Mouse (Mus musculus) left cerebral cortex, adult 2 months (tissue): ENCODE measurements at regions not wholly inside any gene's neighbourhood (a gene's known extent, or its start where the extent isn't known, plus 50 kb on each side); places are given as distances from the start of the nearest gene placed in this dataset.

Experiments used
- DNase-seq, 2 experiments: peaks; one replicate each; pipeline ENCODE4 v3.0.0; 2021 to 2022; ENCODE audit warnings: low spot score in 2 of 2, mixed read lengths in 1 of 2; ENCODE audit errors: extremely low spot score in 1 of 2
- H3K27ac ChIP-seq: fragments of 200-600 bp; 2 replicates; pipeline ENCODE4 v1.8.1; 2022
- H3K4me3 ChIP-seq: fragments of 200-600 bp; 2 replicates; pipeline ENCODE4 v1.8.1; 2022
- CTCF ChIP-seq: fragments of 200-600 bp; IDR thresholded peaks from 2 replicates; pipeline ENCODE4 v1.8.1; 2022; ENCODE audit warnings: antibody characterized with exemption, mild to moderate bottlenecking, moderate library complexity
- intact Hi-C: fragments of 180-260 bp; cut with DNase I; formaldehyde crosslinking; loops from one replicate; pipeline ENCODE4 v1.15.1; 2025

DNA sequence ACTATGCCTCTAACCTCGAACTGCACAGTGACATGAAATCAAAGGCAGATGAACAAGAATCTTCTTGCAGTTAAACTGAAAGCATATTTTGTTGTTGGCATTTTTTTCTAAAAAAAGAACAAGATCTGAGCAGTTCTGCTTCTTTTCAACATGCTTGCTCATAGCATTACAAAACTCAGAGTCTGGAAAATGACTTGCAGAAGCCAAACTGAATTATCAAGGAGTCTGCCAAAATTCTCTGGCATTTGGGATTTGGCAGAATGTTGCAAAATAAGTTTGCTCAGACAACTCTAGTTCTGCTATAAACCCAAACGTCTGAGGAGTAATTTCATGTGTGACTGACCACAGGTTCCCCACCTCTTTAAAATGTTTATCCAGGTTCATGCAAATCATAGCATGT is 907.3 kb upstream of the Gm37988 start:
- 0 out of 2 replicates have a peak overlapping the region, but pooled peaks have one; percentile 16 for H3K27ac ChIP-seq
- DNase-seq = no peak
- H3K4me3 ChIP-seq = no peak overlapping the region
- intact Hi-C loops = no loop called here
- TF ChIP-seq CTCF = no peak

DNA sequence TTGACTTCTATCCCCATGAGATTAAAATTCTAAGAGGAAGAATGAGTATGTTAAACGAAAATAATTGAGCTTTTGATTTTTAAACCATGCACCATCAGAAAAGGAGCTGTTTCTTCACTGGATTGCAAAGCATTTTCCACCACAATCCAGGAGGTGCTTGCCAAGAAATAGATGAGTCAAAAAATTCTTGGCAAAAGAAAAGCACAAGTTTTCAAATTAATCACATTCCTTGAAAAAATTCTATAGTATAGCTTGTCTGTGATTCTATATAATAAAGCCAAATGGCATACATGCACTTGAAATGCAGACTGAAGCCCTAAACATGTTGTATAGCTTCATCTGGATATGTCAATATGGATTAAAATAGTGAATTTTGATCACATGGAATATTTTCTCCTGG is 904.3 kb upstream of the Gm37988 start:
- no peak overlapping the region for H3K27ac ChIP-seq
- no peak for DNase-seq
- no peak overlapping the region for H3K4me3 ChIP-seq
- intact Hi-C loops = no loop called here
- TF ChIP-seq CTCF = no peak

DNA sequence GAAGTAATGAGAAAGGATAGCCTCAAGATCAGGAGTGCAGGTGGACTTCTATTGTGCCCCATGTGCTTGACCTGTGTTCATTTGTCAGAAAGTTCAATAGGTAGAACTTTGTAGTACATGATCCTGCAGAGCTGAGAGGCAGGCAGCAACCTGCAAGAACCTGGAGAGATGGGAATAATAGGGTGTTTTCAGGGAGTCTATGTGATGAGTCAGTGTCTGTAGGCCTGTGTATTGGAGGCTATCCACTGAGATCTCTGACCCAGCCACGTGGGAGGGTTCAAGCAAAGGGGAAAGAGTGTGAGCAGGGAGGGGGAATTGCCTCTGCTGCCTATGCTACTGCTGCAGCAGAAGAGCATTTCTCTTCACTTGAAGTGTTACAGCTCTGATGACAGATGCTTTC is 895.2 kb upstream of the Gm37988 start:
- intact Hi-C loops = no loop called here
- no peak for DNase-seq
- Histone ChIP-seq H3K4me3 (no peak overlapping the region), H3K27ac (no peak overlapping the region)
- TF ChIP-seq CTCF = no peak

DNA sequence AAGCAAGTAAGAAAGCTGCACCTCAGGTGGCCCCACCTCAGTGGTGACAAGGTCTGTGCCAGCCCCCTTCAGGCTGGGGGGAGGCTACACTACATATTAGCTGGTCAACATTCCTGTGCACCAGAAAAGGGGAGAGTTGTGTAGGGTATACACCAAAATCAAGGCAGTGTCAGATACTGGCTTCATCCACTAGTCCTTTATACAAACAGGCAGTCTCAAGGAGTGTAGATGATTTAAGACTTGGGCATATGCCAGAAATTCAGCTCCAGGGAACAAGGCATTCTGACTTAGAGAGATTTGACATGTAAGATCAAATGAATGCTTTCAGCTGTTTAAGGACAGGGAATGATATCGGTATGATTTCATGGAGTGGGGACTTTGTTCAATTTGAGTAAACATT is 894.1 kb upstream of the Gm37988 start:
- H3K27ac ChIP-seq = no peak overlapping the region
- DNase-seq = no peak
- intact Hi-C loops = no loop called here
- H3K4me3 ChIP-seq = no peak overlapping the region
- TF ChIP-seq CTCF = no peak
